Mouse (Mus musculus): ENCODE data around the gene Mrgprf. TPM values are rescaled to one million over a fixed set of nuclear protein-coding genes. Genes with fewer than 3 reads are reported as not detected.
A peak's percentile ranks its signal among the peaks of the same experiment; 100 is the strongest.

Mrgprf gene
- total RNA-seq, 2 experiments from 2014 or later: not detected

DNA sequence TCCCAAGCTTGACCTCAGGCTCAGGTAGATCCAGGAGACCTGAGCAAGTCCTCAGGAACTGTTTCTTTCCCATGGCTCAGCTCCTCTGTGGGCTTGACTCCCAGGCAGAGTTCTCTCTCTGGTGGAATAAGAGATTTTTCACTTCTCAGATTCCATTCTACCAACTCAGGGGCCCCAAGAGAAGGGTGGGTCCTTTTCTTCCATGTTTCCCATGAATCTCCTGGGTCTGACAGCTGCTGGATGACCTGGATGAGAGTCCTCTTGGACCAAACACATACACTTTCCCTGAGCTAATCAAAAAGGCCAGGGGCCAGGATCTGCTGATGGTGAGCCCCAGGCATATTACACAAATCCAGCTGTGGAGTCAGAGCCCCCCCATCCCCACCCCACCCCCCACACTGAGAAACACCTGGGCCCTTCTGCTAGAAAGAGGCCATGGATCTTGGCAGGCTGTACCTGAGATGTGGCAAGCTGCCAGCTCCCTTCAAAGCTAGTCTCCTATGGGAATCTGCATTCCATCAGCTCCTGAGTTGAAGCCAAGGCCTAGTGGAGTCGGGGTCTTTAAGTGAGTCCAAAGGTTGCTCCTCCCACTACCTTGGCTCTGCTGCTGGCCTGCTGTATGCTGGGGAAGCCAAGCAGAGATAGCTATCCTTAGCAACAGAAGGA, 31.9 kb downstream of the Mrgprf start:
- no peak for ATAC-seq (replicated peaks; ENCODE audit: low FRiP score, poor library complexity, severe bottlenecking)

DNA sequence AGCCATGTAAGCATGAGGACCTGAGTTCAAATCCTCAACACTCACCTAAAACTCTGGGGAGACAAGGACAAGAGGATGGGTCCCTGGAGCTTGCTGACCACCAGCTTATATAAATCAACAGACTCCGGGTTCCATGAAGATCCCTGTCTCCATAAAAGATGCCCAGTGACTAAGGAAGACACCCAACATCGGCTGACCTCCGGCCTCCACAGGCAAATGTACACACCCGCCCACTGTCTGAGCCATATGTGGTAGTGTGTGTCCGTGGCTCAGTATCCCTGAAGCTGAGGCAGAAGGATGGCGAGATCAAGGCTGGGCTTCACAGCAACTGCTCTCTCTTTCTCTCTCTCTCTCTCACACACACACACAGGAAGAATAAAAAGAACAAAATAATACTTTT, 33.3 kb downstream of the Mrgprf start:
- no peak for ATAC-seq (replicated peaks; ENCODE audit: low FRiP score, poor library complexity, severe bottlenecking)

DNA sequence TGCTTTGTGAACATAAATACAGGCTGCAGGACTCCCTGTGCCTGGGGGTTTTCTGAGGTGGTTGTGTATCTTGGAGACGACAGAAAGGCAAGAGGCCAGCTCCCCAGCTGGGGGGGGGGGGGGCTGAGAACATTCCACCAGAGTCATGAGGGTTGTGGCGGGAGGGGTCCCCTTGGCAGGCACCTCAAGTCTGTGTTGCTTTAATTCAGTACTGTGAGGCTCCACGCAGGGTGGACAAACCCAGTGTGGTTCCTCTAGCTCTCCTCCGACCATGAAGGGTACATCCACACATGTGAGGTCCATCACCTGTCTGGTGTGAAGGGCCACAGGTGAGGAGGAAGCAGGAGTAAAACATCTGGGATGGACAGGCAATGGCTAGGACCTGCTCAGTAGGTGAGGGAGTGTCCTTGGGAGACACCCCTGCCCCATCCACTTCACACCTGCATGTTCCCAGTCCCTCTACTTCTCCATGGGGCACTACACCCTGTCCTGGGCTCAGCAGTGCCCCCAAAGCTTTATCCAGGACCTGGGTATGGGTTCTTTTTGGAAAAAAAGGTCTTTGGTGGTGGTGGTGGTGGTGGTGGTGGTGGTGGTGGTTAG, 33.9 kb downstream of the Mrgprf start:
- ATAC-seq (replicated peaks; ENCODE audit: low FRiP score, poor library complexity, severe bottlenecking): no peak

DNA sequence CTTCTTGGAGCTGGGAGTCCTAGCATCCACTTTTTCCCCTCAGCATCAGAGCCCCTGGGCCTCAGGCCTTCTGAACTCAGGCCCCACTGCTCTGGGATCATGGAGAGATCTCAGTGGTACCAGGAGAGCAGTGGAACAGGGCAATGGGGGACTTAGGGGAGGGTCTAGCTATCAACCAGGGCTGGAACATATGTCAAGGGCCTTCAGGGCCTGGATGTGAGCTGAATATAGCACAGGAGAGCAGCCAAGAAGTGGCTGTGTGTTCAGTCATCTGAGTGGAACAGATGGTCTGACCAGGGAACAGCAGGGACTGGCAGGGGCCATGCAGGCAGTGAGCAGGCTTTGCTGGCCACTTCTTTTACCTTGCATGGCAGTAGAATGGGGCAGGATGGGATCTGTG, 34.6 kb downstream of the Mrgprf start:
- ATAC-seq (replicated peaks; ENCODE audit: low FRiP score, poor library complexity, severe bottlenecking): no peak

DNA sequence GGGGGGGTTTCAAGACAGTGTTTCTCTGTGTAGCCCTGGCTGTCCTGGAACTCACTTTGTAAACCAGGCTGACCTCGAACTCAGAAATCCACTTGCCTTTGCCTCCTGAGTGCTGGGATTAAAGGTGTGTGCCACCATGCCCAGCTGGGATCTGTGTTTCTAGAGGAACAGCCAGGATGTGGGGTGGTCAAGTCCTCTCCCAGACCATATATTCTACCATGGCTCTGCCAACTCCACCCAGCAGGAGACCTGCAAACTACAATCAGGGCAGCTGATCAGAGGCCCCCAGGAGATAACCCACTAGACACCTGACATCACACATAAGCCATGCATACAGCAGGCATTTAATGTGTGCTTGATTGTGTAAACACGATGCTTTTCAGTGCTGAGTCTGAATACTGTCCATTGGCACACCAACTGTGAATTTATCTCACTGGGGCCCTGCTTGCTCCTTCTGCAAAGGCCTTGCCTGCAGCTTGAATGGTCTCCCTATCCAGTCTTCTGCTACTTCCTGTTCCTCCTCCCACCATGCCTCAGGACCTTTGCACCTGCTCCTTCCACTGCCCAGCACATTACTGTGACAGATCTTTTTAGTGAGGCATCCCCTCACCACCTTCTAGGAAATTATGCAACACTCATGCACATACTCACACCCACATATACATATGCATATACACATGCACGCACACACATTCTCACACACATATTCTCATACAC, 35.1 kb downstream of the Mrgprf start:
- ATAC-seq (replicated peaks; ENCODE audit: low FRiP score, poor library complexity, severe bottlenecking): no peak

DNA sequence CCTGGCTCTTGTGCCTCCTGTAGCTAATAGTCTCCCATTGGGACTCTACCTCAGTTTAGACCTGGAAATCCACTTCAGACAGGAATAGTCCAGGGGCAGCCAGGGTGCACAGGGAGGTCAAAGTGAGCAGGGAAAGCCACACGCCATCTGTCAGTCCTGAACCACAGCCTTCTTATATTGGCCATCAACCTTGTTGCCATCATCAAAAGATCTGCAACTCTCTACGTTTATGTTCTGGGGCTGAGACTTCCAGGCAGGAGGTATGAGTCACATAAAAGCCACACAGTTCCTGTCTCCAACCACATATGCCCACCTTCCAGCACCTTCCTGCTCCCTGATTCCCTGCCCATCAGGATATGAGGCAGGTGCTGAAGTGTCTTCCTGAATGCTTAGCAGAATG, 37.3 kb downstream of the Mrgprf start:
- ATAC-seq (replicated peaks; ENCODE audit: low FRiP score, poor library complexity, severe bottlenecking): no peak

DNA sequence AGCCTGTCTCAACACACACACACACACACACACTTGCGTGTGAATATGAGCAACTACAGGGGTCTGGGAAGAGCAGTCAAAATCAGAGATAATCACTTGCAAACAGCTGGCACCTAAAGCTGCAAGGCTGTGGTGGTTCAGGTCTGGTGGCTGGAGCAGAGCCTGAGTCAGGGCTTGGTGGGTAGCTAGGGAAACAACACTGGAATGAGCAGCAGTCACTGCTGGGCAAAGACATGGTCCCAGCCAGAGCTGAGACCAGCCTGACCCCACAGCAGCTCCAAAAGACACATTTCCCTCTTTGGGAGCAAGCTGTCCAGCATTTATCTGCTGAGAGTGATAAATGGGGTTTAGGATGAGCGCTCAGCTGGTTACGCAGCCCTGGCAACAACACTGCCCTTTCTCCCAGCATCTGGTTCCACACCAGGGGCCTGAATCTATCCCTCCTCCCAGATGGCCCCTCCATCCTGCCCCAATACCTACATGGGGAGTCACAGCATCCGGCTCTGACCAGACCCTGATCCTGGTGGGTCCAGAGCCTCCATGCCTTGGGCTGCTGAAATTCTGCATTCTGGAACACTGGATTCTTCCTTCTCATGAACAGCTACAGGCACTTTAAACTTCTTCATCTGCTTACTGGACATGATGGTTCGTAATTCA, 39.7 kb downstream of the Mrgprf start:
- peak; percentile 62 for ATAC-seq (replicated peaks; ENCODE audit: low FRiP score, poor library complexity, severe bottlenecking)

Other genes with a start within 250 kb of the Mrgprf start
- not detected in 2 replicates for gene 1810010D01Rik, start 92.7 kb upstream of the Mrgprf start, total RNA-seq (2015; ENCODE audit: low replicate concordance)
- not detected in 2 replicates for gene 1810010D01Rik, start 92.7 kb upstream of the Mrgprf start, total RNA-seq (2017; ENCODE audit: low replicate concordance)
- gene Tpcn2, start 16.8 kb upstream of the Mrgprf start, total RNA-seq (2015; ENCODE audit: low replicate concordance): 3.8 and 4.6 TPM in 2 replicates
- gene Tpcn2, start 16.8 kb upstream of the Mrgprf start, total RNA-seq (2017; ENCODE audit: low replicate concordance): 1.3 and 2.2 TPM in 2 replicates
- gene Mrgprd, start 14.0 kb downstream of the Mrgprf start, total RNA-seq (2015; ENCODE audit: low replicate concordance): not detected in 2 replicates
- gene Mrgprd, start 14.0 kb downstream of the Mrgprf start, total RNA-seq (2017; ENCODE audit: low replicate concordance): not detected in 2 replicates